Mouse (Mus musculus): ENCODE results near the gene Tmem140. TPM values are rescaled to one million over a fixed set of nuclear protein-coding genes. Genes with fewer than 3 reads are reported as not detected.
A peak's percentile ranks its signal among the peaks of the same experiment; 100 is the strongest.

Gene Tmem140
- total and polyA plus RNA-seq, 3 experiments = 2.5 to 4.0 TPM; not detected in 1

- TF ChIP-seq SMC3 (IDR thresholded peaks at IDR 0.05; ENCODE audit: low read depth, low read length) = no peak
- no peak for TF ChIP-seq MYC (IDR thresholded peaks at IDR 0.05; ENCODE audit: low read depth, low read length)
- TF ChIP-seq USF1 (IDR thresholded peaks at IDR 0.05; ENCODE audit: low read depth, low read length) = no peak
- 0 out of 2 replicates have a peak, but pooled peaks have one; percentile 21 for TF ChIP-seq TBP (IDR thresholded peaks at IDR 0.05; ENCODE audit: low read depth, low read length)
These were observed 47.6 kb downstream of the Tmem140 start, which contains the start of gene Wdr91 (continued) for GRCm38 (mm10) chr6:34910371-34911219.

DNA sequence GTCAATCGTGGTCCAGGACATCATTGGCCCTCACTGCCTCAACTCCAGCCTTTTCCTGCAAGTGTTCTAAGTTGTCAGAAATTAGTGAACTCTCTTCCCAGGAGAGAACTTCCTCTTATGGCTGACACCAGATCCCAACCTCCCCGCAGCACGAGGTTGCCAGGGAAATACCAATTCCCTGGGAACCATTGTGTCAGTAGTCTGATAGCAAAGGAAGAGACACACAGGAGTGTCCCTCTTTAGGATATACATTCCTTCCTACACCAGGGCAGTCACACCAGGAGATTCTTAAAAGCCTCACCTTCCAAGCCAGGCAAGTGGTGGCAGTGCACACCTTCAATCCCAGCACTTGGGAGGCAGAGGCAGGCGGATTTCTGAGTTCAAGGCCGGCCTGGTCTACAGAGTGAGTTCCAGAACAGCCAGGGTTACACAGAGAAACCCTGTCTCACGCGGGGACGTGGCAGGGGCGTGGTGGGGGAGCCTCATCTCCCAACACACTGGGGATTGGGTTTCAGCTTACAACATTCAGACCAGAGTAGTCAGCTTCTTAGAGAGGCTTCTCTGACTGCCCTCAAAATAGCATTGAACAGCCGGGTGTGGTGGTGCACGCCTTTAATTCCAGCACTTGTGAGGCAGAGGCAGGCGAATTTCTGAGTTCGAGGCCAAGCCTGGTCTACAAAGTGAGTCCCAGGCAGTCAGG lies 50.5 kb downstream of the Tmem140 start:
- DNase-seq (ENCODE audit: low read depth, low spot score) = no peak
- TF ChIP-seq MYC (IDR thresholded peaks at IDR 0.05; ENCODE audit: low read depth, low read length) (no peak), CHD2 (IDR thresholded peaks at IDR 0.05; ENCODE audit: low read length) (no peak), ZMIZ1 (IDR thresholded peaks at IDR 0.05; ENCODE audit: low read depth, low read length) (no peak)
- H3K4me3 ChIP-seq (ENCODE audit: control insufficient read depth in 1 of 2, insufficient read depth in 1 of 2, low read depth in 2 of 2, low read length in 2 of 2) = no peak overlapping the region
- H3K9ac ChIP-seq (ENCODE audit: control insufficient read depth, low read depth, low read length, poor library complexity, severe bottlenecking) = no peak overlapping the region
- peaks cover 3 to 9% of the 10 kb centered on the region in 2 experiments; a peak in 3 of 4 replicates for H3K4me1 ChIP-seq (ENCODE audit: control insufficient read depth in 1 of 2, insufficient read depth in 2 of 2, low read length in 2 of 2)
- no peak overlapping the region for H3K27ac ChIP-seq (ENCODE audit: control insufficient read depth, low read depth, low read length)
- peaks cover 2% of the 10 kb centered on the region; the same call in 1 of the 2 replicates for H3K79me2 ChIP-seq (ENCODE audit: control insufficient read depth, insufficient read depth, low read length, poor library complexity)
- H3K36me3 ChIP-seq (ENCODE audit: control insufficient read depth in 1 of 2, insufficient read depth in 2 of 2, low read length in 2 of 2) = peaks cover 0 to 16% of the 10 kb centered on the region in 2 experiments; a peak in 2 of 4 replicates
- H3K27me3 ChIP-seq (ENCODE audit: control insufficient read depth in 1 of 2, insufficient read depth in 2 of 2, low read length in 2 of 2) = no peaks in the 10 kb centered on the region
- H3K9me3 ChIP-seq (replicated peaks; ENCODE audit: insufficient read depth, low read length) = no peaks in the 10 kb centered on the region

- Histone ChIP-seq H3K4me1 (ENCODE audit: control insufficient read depth in 1 of 2, insufficient read depth in 2 of 2, low read length in 2 of 2) (peaks cover 3 to 6% of the 10 kb centered on the region in 2 experiments; a peak in 3 of 4 replicates), H3K79me2 (ENCODE audit: control insufficient read depth, insufficient read depth, low read length, poor library complexity) (0 out of 2 replicates have a peak, but pooled peaks cover 2% of the 10 kb centered on the region)
- TF ChIP-seq MAFK (IDR thresholded peaks at IDR 0.05; ENCODE audit: borderline replicate concordance, low read depth, low read length) (peak; percentile 65; the same call in 1 of the 2 replicates), MAZ (IDR thresholded peaks at IDR 0.05; ENCODE audit: low read depth, low read length) (no peak), MYB (IDR thresholded peaks at IDR 0.05; ENCODE audit: low read depth, low read length) (no peak), TBP (IDR thresholded peaks at IDR 0.05; ENCODE audit: low read depth, low read length) (no peak), TCF12 (IDR thresholded peaks at IDR 0.05; ENCODE audit: low read depth, low read length) (no peak)
These were observed 51.5 kb downstream of the Tmem140 start for GRCm38 (mm10) chr6:34914462-34914861.

More at GRCm38 (mm10) chr6:34914462-34914861, 51.5 kb downstream of the Tmem140 start:
- H3K9ac ChIP-seq (ENCODE audit: control insufficient read depth, low read depth, low read length, poor library complexity, severe bottlenecking) = no peak overlapping the region
- DNase-seq (ENCODE audit: low read depth, low spot score) = peak; percentile 38
- no peak overlapping the region for H3K4me3 ChIP-seq (ENCODE audit: control insufficient read depth in 1 of 2, insufficient read depth in 1 of 2, low read depth in 2 of 2, low read length in 2 of 2)
- no peak overlapping the region for H3K27ac ChIP-seq (ENCODE audit: control insufficient read depth, low read depth, low read length)
- H3K36me3 ChIP-seq (ENCODE audit: control insufficient read depth in 1 of 2, insufficient read depth in 2 of 2, low read length in 2 of 2) = peaks cover 0 to 9% of the 10 kb centered on the region in 2 experiments; a peak in 2 of 4 replicates
- no peaks in the 10 kb centered on the region for H3K9me3 ChIP-seq (replicated peaks; ENCODE audit: insufficient read depth, low read length)
- H3K27me3 ChIP-seq (ENCODE audit: control insufficient read depth in 1 of 2, insufficient read depth in 2 of 2, low read length in 2 of 2) = no peaks in the 10 kb centered on the region

All from MEL (cell line).